Mouse (Mus musculus): ENCODE measurements around the gene Spata4.
"Not testable (repeated sequence)": the region's sequence is repeated elsewhere in the genome, so short reads cannot be mapped to it uniquely, and the experiment has no call there.

Spata4 gene

DNA sequence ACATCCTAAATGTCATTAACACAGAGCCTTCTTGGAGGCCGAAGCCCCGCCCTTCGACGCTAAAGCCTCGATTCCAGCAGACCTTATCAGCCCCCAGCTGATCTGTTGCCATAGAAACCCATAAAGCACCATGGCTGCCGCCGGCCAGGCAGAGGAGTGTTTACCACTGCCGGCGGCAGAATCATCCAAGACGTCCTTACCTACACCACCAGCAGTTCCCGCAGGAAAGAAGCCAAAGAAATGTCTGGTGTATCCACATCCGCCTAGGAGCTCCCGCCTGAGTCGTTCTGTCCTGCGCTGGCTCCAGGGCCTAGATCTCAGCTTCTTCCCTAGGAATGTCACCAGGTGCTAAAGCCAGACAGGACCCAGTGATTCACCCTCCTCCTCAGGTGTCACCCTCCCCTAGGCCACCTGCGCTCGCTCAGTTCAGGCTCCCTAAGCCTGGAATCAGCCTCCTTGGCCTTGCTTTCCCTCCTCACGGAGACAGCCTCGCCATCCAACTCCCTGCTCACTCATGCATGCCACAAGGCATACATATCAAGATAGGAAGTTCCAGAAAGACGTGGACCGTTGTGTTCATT lies at the start of gene Spata4:
TSS of gene Spata4 (plus strand) at position 111 of the 581 bp plus-strand sequence.
- DNase-seq, result peak; percentile 1

DNA sequence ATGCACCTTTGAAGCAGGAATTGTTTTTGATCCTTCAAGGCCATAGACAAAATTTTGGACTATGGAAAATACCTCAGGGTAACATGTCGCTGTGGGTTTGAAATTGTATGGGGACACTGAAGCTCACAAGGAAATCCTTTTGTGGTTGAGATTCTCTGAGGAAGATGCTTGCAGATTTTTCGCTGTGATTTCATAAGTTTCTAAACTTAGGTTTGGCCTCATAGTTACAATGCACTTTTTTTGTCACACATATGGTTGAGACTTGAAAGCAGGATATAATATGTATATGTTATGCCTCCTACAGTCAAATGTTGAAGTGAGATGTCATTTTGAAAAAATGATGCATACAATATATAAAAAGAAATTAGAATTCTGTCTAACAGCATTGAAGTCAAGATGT lies 45.7 kb upstream of the Spata4 start:
- DNase-seq, result no peak

DNA sequence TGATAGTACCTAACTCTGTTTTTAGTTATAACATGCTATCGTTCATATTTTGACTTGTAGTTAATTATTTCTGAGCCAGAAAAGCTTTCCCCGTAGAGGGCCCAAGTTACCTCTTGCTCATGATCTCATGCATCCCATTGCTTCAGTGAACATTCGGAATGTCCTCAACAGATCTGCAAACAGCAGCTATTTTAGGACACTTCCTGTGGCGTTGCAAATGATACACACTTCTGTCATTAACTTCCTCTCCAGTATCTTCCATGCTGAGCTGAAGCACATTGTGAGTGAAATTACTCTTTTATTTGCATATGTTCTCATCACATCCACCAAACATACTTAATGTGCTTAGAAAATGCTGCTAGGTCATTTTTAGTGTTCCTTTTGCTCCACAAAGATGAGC lies 38.4 kb upstream of the Spata4 start:
- DNase-seq, result peak; percentile 10

DNA sequence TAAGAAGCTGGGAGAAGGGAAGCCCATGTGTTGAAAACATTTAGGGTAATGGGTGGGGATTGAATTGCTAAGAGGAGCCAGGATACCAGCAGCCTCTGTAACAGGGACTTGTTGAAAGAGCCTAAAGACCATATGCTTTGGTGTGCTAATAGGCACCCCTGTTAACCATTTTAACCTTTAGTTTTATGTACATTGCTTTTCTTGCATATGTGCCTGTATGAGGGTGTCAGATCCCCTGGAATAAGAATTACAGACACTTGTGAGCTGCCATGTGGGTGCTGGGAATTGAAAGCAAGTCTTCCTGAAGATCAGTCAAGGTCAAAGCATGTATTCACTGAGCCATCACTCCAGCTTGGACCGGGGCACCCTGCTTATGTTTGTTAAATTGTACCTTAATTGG lies 35.4 kb upstream of the Spata4 start:
- DNase-seq, result no peak

DNA sequence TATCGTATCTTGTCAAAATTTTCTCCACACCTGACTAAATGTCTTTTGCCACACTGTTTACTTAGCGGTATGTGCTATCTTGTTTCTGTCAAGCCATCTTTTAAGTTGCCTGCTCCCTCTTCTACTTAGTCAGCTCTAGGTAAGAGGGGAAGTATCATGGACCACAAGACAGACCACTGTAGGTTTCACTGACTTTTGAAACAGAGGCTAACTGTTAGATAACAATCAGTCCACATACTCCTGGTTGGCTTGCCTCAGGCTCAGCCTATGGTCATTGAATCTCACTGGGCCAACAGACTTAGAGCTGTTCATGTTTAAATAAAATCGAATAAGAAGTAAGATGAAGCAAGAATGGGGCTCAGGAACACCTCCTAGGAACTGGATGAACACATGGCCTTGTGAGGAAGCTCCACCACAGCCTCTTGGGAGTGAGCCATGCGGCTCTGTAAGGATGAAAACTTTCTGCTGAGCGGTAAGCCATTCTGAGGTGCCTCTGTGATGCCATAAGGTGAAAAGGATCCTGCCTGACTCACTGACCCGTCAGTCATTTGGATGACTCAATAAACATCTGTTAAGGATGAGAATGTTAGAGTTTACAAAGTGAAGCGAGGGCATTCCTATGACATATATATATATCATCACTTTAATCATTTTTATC lies 34.8 kb upstream of the Spata4 start:
- no peak for DNase-seq

DNA sequence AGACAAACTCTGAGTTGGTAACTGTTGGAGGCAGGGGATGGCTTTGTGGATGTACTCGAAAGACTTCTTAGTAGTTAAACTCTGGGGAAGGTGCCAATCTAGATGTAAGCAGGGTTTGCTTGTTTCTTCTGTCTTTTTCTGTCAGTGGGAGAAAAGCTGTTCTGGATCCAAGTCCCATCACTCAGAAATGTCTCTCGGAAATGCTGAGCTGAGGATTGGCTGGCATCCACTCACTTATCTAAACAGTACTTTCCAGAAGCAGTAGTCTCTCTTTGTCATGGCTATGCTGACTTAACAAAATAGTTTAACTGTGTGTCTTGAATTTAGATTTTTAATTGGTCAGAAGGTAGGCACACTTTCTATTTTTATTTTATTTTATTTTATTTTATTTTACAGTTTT lies 33.4 kb upstream of the Spata4 start:
- DNase-seq, result no peak

DNA sequence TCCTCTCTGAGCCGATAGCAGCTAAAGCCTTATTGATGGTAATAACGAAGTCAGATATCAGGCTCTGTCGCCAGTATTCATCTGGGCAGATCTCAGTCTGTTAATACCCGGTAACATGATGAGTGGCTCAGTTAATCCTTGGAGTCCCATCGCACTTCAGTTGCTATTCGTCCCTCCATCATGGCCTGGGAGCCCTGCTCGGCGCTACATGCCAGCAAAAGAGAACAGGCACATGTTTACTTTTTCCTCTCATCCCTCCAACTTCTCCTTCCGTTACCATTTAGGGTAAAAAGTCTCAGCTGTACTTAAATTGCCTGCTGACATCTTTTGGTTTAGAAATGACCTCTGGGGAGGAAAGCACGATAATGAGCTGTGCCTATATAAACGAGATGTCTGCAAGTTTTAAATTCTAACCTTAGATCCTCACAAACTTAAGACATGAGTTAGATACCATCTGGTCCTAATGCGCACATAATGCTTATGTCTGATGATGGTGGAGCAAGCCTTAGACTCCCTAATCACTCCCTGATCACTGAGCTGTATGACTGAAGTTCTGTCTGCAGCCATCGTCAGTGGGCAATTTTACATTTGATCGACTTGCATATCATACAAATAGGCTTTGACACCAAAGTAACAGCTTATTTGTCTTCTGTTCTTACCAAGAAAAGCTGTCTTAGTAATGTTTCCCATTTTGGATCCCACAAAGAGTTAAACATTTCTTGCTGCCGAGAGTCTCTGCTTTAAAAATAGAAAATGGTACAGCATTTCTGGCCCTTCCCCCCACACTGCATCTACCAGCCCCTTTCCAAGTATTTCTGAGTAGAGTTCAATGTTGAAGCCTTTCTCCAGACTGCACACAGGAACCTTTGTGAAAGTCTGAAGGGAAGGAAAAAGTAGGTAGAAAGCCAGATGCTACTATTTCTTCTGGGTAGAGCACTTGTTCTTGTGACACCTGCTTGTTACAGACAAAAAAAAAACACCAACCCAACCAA lies 29.7 kb upstream of the Spata4 start:
- no peak for DNase-seq

DNA sequence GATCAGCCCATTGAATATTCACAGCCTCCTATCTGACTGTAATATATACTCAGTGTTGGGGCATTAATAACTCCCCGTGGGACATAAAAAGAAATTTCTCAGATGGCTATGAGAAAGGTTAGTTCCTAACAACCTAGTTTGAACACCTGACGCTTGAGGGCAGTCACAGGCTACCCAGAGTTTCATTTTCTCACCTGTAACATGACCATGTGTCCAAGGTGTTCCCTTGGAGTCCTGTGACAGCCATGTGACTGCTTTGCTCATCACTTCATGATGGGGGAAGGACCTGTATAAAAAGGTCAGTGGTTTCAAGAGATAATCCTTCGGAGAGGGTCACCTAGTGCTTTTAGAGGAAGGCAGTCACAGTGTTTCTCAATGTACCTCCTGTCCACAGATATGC lies 19.1 kb upstream of the Spata4 start:
- no peak for DNase-seq

DNA sequence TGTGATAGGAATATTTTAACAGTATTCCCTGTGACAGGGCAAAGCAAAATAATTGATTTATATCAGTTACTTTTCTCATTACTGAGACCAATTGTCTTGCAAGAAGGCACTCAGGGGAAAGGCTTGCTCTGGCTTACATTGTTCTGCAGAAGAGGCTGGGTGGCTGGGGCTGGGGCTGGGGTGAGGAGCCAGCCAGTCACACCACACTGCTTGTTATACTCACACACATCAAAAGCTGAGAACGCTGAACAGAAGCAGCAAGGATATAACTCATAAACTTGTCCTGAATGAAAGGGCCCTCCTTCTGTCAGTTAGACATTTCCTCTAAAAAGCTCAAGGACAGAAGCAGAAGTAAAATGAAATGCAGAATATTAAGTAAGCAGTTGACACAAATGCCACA lies 17.7 kb upstream of the Spata4 start:
- DNase-seq, result no peak

DNA sequence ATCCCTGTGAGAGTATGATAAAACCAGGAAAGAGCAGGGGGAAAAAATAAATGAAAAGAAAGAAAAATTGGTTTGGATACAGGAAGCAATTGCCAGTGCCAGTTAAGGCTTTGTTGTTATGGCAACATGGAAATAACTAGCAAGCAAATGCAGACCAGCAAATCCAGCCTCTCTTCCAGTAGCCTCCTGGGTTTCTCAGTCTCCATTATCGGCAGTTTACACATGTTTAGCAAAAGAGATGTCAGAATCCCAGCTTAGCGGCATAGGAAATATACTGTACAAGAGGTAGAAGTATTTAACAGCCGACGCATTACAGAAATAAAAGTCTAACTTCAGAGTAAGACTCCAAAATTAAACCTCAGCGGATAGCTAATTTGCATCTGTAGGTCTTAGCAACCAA lies 5.9 kb upstream of the Spata4 start:
- no peak for DNase-seq

DNA sequence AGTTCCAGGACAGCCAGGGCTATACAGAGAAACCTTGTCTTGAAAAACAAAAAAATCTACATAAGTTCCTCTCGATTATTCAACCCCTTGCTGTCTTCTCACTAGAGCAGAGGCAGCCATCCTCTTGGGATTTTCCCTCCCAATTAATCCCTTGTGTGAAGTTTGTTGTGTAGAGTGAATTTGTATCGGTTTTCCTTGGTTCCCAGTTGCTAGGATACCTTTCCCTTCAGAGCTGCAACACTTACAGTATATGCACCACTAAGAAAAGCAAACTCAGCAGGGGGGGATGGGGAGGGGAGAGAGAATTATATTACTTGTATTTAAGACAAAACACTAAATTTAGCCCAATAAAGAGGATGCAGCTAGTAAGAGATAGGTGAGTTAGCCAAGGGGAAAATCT lies 4.5 kb upstream of the Spata4 start:
- DNase-seq, result no peak

DNA sequence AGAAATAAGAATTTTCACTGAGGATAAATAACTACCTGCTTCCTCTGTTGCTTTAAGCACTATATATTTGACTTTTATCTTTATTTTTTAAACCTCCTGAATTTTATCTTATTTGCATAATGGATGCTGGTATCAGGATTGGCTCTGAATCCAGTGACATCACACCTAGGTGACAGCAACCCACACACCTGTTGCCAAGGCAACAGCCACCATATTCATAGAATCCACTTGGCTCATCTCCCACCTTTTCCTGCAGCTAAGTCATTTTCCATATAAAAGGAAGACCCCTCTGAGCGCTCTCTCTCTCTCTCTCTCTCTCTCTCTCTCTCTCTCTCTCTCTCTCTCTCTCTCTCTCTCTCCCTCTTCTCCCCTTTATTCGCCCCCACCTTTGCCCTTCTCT lies 3.6 kb upstream of the Spata4 start:
- no peak for DNase-seq

DNA sequence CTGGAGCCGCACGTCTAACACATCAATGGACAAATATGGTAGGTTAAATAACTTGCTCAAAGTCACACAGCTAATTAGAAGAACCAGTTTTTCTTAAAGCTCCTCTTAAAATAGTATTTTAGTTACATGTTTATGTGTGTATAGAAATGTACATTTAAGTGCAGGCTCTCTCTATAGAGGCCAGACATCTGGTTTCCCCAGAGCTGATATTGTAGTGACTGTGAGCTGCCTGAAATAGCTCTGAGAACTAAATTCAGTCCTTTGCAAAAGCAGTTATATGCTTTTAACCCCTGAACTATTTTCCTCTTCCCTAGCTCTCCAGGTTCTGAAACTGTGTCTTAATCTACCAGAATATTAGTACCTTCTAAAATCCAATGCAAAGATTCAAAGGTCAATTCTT lies 3.2 kb upstream of the Spata4 start:
- DNase-seq, result no peak

DNA sequence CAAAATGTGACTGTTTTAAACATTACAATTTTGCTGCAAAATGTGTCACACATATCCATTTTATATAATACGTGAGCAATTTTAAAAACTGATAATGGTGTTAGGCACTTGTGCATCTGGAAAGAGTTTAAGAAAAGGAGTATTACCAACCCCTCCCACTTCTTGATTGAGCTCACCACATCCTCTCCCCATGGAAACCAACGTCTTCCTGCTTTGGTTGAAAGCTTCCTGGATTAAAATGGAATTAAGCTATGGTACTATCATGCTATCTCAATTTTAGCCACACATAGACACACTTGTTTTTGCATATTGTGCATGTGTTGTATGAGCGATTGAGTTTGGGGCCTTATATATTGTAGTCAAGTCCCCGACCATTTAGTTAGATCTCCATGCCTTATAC lies 2.9 kb downstream of the Spata4 start:
- no peak for DNase-seq

DNA sequence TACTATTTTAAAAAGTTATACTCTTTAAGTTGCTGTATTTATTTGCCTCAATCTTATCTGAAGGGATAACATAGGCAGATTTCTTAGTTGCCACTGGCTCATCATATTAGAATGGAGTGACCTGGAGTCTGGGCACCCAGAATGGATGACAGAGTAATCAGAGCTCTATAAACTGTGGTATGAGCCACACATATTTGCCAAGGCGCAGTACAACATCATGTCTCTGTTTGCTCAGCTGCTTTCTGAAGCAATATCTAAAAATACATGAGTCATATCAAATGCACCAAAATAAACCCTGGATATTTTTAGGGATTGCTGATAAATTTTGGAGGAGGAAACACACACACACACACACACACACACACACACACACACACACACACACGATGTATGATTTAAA lies 8.8 kb downstream of the Spata4 start:
- peak; percentile 2 for DNase-seq

DNA sequence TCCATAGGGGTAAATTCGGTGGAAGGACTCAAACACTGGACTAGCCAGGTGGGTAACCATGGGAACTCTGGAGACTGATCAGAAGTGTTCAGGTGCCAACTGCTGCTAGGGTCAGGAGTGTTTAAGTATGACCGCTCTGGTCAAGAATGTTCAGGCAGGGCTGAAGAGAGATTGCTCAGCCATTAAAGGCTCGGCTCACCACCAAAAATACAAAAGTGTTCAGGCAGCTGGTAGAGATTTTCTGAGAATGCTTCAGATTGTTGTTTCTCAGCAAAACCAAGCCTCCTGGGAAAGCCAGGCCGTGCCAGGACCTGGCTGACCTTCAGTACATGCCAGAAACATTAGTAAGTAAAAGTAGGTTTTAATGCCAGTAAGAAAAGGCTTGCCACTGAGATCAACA lies 9.7 kb downstream of the Spata4 start:
- DNase-seq, result peak; percentile 35

DNA sequence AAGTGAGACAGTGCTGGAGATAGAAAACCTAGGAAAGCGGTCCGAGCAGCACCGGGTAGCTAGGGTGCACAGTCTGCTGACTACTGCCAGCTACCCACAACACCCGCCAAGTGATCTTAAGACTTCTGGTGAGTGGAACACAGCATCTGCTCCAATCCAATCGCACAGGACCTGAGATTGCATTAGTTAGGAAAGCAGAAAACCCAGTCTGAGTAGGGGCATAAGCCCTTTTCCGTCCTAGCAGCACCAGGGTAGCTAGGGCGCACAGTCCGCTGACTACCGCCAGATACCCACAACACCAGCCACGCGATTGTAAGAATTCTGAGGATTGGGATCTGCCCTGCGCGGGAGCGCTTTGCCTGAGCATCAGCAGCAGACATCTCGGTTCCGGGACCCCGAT lies 16.1 kb downstream of the Spata4 start:
- DNase-seq, result not testable (repeated sequence)

DNA sequence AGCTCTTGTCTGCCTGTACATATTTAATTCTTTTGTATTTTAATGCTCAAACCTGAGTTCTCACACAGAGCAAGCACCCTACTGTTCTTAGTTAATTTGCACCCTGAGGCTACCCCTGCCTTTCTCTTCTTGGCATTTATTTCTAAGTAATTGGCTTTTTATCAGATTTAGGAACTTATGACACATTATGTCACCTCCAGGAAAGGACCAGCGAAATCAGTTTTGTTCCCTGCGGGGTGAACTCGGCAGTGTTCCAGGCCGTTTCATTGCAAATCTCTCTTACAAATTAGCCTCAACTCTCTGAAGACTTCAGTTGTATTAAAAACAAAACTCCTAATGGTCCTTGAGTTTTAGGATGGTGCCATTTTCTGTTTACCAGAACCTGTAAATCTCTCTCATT lies 38.1 kb downstream of the Spata4 start:
- DNase-seq, result no peak
